Mouse (Mus musculus) midbrain, embryonic 14.5 days (tissue): ENCODE data around the gene Pot1a. TPM values are rescaled to one million over a fixed set of nuclear protein-coding genes. Genes with fewer than 3 reads are reported as not detected.

Source experiments
- ATAC-seq: fragments of 200-750 bp; cut with Nextera tagmentation; 2 replicates; pipeline ENCODE4 v1.8.0; 2017; ENCODE audit warnings: moderate number of reproducible peaks, moderate library complexity; ENCODE audit not compliant: low FRiP score, low TSS enrichment
- DNase-seq: peaks from one replicate; pipeline ENCODE4 v3.0.0-alpha.2; 2015
- H3K27ac ChIP-seq: fragments of 300-500 bp; sonication (generic); replicated peaks from 2 replicates; pipeline ENCODE4 v1.5.1; 2014; ENCODE audit warnings: mild to moderate bottlenecking, low read depth, low read length, moderate library complexity
- H3K27me3 ChIP-seq: fragments of 300-500 bp; sonication (generic); 2 replicates; pipeline ENCODE4 v1.6.1; 2014; ENCODE audit warnings: low read length, control low read depth, mixed read lengths; ENCODE audit not compliant: control insufficient read depth, insufficient read depth
- H3K36me3 ChIP-seq: fragments of 300-500 bp; sonication (generic); 2 replicates; pipeline ENCODE4 v1.6.1; 2014; ENCODE audit warnings: low read length, control low read depth; ENCODE audit not compliant: control insufficient read depth, insufficient read depth
- H3K4me1 ChIP-seq: fragments of 300-500 bp; sonication (generic); 2 replicates; pipeline ENCODE4 v1.6.1; 2014; ENCODE audit warnings: mild to moderate bottlenecking, antibody characterized with exemption, low read length, control low read depth; ENCODE audit not compliant: control insufficient read depth, insufficient read depth
- H3K4me2 ChIP-seq: fragments of 300-500 bp; sonication (generic); 2 replicates; pipeline ENCODE4 v1.6.1; 2014; ENCODE audit warnings: mild to moderate bottlenecking, low read length, moderate library complexity
- H3K4me3 ChIP-seq: fragments of 300-500 bp; sonication (generic); replicated peaks from 2 replicates; pipeline ENCODE4 v1.5.1; 2014; ENCODE audit warnings: low read depth, low read length
- H3K9ac ChIP-seq: fragments of 300-500 bp; sonication (generic); replicated peaks from 2 replicates; pipeline ENCODE4 v1.6.1; 2014; ENCODE audit warnings: mild to moderate bottlenecking, low read length, moderate library complexity
- H3K9me3 ChIP-seq: fragments of 300-500 bp; sonication (generic); 2 replicates; pipeline ENCODE4 v1.6.1; 2016; ENCODE audit warnings: low read length, control low read depth, mixed read lengths; ENCODE audit not compliant: control insufficient read depth
- WGBS: fragments of 180-500 bp; shearing (Covaris S2); extraction: QIAGEN DNeasy Blood & Tissue Kit; methylation state at CpG from one replicate; pipeline ENCODE4 v1.1.7; 2014; 5-methylcytosine and 5-hydroxymethylcytosine counted together
- polyA plus RNA-seq: library from polyadenylated mRNA; unstranded; fragments of >200 nt; fragmentation: Nextera tagmentation; extraction: Ambion mirVana; gene quantifications from 2 replicates; pipeline ENCODE4 v1.2.1, GENCODE M21; 2014

The Pot1a gene
- polyA plus RNA-seq, 1 experiment from 2014 or later = 36.4 TPM

- H3K36me3 ChIP-seq = peaks cover 24% of the 10 kb centered on the region
- H3K27ac ChIP-seq = no peak overlapping the region
- DNase-seq (peak; percentile 73), ATAC-seq (no peak)
- no peak overlapping the region for H3K4me3 ChIP-seq
- H3K4me2 ChIP-seq = no peak overlapping the region
- 97% methylated on average over 1 of the region's 1 CpGs for WGBS
- H3K27me3 ChIP-seq = no peaks in the 10 kb centered on the region
- H3K9me3 ChIP-seq = no peaks in the 10 kb centered on the region
- H3K4me1 ChIP-seq = no peaks in the 10 kb centered on the region
- H3K9ac ChIP-seq = no peak overlapping the region
Measured at GRCm38 (mm10) chr6:25752651-25753050, 56.4 kb downstream of the Pot1a start.

DNA sequence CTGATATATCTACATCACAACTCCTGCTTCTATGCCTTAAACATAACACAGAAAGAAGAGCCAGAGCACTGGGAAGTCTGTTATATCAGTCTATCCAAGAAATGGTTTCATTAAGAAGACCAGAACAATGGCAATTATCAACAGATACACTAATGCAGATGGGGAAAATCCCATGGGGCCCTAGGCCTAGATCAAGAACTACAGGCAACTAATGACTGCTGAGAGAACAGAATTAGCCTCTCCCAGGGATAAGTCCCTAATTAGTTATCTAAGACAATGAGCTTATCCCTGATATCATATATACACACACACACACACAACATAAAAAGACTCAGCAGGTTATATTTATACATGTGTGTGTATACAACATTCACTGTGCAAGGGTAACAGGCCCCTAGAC is 72.5 kb downstream of the Pot1a start:
- no peak for ATAC-seq
- DNase-seq = peak; percentile 20

GRCm38 (mm10) chr6:25726560-25726959 is 82.5 kb downstream of the Pot1a start:
- WGBS = 91% methylated on average over 1 of the region's 1 CpGs
- no peak overlapping the region for H3K4me2 ChIP-seq
- no peak overlapping the region for H3K27ac ChIP-seq
- no peaks in the 10 kb centered on the region for H3K4me1 ChIP-seq
- H3K9ac ChIP-seq = no peak overlapping the region
- H3K27me3 ChIP-seq = no peaks in the 10 kb centered on the region
- DNase-seq (no peak), ATAC-seq (no peak)
- no peaks in the 10 kb centered on the region for H3K36me3 ChIP-seq
- H3K9me3 ChIP-seq = no peaks in the 10 kb centered on the region
- H3K4me3 ChIP-seq = no peak overlapping the region

More for the DNA sequence above, 72.5 kb downstream of the Pot1a start:
- no peaks in the 10 kb centered on the region for H3K27me3 ChIP-seq
- no peak overlapping the region for H3K4me3 ChIP-seq
- no peak overlapping the region for H3K9ac ChIP-seq
- H3K4me1 ChIP-seq = no peaks in the 10 kb centered on the region
- no peaks in the 10 kb centered on the region for H3K36me3 ChIP-seq
- H3K4me2 ChIP-seq = no peak overlapping the region
- H3K27ac ChIP-seq = no peak overlapping the region
- no peaks in the 10 kb centered on the region for H3K9me3 ChIP-seq

GRCm38 (mm10) chr6:25710601-25711000 is 98.4 kb downstream of the Pot1a start:
- Histone ChIP-seq H3K9ac (no peak overlapping the region), H3K27me3 (no peaks in the 10 kb centered on the region), H3K27ac (no peak overlapping the region), H3K9me3 (no peaks in the 10 kb centered on the region), H3K4me2 (no peak overlapping the region), H3K4me1 (no peaks in the 10 kb centered on the region), H3K4me3 (no peak overlapping the region), H3K36me3 (no peaks in the 10 kb centered on the region)
- whole genome bisulfite sequencing = 47% methylated on average over 2 of the region's 2 CpGs
- no peak for DNase-seq
- no peak for ATAC-seq

GRCm38 (mm10) chr6:25709250-25709895 is 99.7 kb downstream of the Pot1a start:
- H3K4me3 ChIP-seq = no peak overlapping the region
- peak; percentile 76 for DNase-seq
- ATAC-seq = peak; percentile 60; the same call in 1 of the 2 replicates
- no peak overlapping the region for H3K27ac ChIP-seq
- H3K27me3 ChIP-seq = no peaks in the 10 kb centered on the region
- WGBS = 43% methylated on average over 6 of the region's 6 CpGs
- H3K4me1 ChIP-seq = no peaks in the 10 kb centered on the region
- H3K9ac ChIP-seq = no peak overlapping the region
- H3K4me2 ChIP-seq = no peak overlapping the region
- no peaks in the 10 kb centered on the region for H3K36me3 ChIP-seq
- H3K9me3 ChIP-seq = no peaks in the 10 kb centered on the region

- DNase-seq (no peak), ATAC-seq (no peak)
- Histone ChIP-seq H3K4me2 (no peak overlapping the region), H3K27me3 (no peaks in the 10 kb centered on the region), H3K4me3 (no peak overlapping the region), H3K27ac (no peak overlapping the region), H3K9me3 (no peaks in the 10 kb centered on the region), H3K4me1 (no peaks in the 10 kb centered on the region), H3K9ac (no peak overlapping the region), H3K36me3 (no peaks in the 10 kb centered on the region)
- WGBS = 34% methylated on average over 2 of the region's 2 CpGs
Measured at GRCm38 (mm10) chr6:25699956-25700355, 109.1 kb downstream of the Pot1a start.

Other genes starting within 250 kb of the Pot1a start
- gene Gpr37, start 118.5 kb downstream of the Pot1a start, polyA plus RNA-seq = 2.2 and 3.1 TPM in 2 replicates